Mouse (Mus musculus): ENCODE data around the gene Dhx34. TPM values are rescaled to one million over a fixed set of nuclear protein-coding genes. Genes with fewer than 3 reads are reported as not detected.

Gene Dhx34
- polyA plus RNA-seq, 1 experiment from 2014 or later, result 10.5 TPM

DNA sequence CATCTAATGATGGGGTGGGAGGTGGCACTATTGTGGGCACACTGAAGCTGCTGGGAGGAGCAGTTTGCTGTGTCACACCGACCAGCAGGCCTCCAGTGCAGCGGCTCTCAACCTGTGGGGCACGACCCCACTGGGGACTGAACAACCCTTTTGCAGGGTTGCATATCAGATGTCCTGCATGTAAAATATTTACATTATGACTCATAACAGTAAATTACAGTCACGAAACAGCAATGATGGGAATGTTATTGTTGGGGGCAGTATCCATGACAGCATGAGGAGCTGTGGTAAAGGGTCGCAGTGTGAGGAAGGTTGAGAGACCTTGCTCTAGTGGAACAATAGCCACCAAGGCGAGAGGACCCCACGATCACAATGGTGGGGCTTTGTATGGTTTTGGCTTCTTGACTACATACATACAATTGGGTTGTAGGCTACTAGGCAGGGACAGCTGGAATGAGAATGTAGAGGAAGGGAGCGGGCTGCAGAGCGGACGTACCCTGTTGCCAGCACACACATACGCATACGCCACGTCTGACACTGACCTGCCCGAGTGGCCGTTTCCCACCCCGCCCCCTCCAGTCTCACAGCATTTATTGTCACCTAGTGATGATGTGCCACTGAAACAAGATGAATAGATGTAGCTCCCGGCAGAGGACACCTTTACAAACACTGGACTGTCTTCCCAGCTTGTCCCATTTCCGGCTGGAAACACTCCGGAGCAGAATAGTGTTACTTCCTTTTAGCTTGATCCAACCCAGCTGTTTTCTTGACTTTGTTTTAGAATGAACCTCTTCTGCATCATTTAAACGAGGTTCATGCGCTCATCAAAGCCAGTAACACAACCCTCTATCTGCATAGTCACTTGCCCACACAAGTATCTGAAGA is 12.8 kb downstream of the Dhx34 start:
- Histone ChIP-seq H3K9ac (no peak overlapping the region), H3K27me3 (replicated peaks) (no peaks in the 10 kb centered on the region), H3K36me3 (peaks cover 91% of the 10 kb centered on the region), H3K27ac (replicated peaks) (no peak overlapping the region), H3K4me1 (no peaks in the 10 kb centered on the region), H3K4me2 (no peak overlapping the region), H3K9me3 (no peaks in the 10 kb centered on the region), H3K4me3 (no peak overlapping the region)
- WGBS, result 79% methylated on average over 21 of the region's 21 CpGs
- ATAC-seq (ENCODE audit: extremely low read depth, insufficient number of reproducible peaks, low FRiP score, low TSS enrichment), result no peak

DNA sequence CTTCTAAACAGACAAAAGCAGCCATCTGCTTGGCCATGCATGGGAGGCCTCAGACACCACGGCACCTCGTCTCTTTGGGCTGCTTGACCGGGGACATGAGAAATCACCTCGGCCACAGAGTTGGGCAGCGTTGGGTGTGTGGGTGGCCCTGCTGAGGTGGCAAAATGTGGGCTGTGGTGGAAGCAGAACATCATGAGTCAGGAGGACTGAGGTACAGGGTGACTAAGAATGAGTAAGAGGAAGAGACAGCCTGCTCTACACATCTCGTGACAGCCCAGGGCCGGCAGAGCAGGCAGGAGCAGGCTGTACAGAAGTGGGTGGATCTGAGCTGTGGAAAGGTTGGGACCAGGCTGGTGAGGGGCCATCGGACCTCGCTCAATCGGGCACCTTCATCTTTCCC is 14.3 kb downstream of the Dhx34 start:
- Histone ChIP-seq H3K4me2 (no peak overlapping the region), H3K9me3 (no peaks in the 10 kb centered on the region), H3K9ac (no peak overlapping the region), H3K27ac (replicated peaks) (no peak overlapping the region), H3K27me3 (replicated peaks) (no peaks in the 10 kb centered on the region), H3K4me1 (no peaks in the 10 kb centered on the region), H3K36me3 (peaks cover 91% of the 10 kb centered on the region), H3K4me3 (no peak overlapping the region)
- no peak for ATAC-seq (ENCODE audit: extremely low read depth, insufficient number of reproducible peaks, low FRiP score, low TSS enrichment)
- 86% methylated on average over 10 of the region's 10 CpGs for WGBS

DNA sequence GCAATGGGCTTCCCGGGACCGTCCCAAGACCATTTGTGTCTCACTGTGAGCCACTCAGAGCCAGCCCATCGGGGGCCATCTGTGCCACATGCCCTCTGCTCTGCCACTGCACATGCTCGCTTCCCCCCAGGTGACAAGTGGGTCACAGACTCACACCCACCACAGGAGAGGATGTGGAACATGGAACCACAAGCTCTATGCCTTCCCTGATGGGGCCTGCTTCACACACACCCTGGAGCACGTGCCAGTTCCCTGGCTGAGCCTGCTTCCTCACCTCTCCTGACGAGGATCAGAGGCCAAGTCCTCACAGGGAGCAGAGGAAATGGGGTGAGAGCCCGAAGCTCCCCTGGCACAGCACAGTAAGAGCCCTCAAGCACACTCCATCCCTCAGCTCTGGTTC is 14.8 kb downstream of the Dhx34 start:
- Histone ChIP-seq H3K9ac (no peak overlapping the region), H3K4me3 (no peak overlapping the region), H3K36me3 (peaks cover 92% of the 10 kb centered on the region), H3K9me3 (no peaks in the 10 kb centered on the region), H3K4me1 (no peaks in the 10 kb centered on the region), H3K27me3 (replicated peaks) (no peaks in the 10 kb centered on the region), H3K27ac (replicated peaks) (no peak overlapping the region), H3K4me2 (no peak overlapping the region)
- no peak for ATAC-seq (ENCODE audit: extremely low read depth, insufficient number of reproducible peaks, low FRiP score, low TSS enrichment)
- 77% methylated on average over 7 of the region's 7 CpGs for WGBS

DNA sequence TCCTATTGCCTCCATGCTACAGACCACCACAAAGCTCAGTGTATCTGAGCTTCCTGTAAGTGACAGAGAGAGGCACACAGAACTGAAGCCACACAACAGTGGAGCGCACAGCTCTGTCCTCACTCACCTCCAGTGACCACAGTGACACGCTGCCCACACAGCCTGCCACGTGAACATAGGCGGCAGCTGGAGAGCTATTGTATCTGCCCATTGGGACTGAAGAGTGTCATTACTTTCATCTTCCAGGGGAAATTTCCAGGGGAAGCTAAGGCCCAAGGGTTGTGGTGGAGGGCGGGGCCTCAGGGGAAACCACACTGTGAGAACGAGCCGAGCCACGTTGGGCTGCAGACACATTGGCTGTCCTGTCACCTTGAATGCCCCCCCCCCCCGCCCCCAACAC is 17.0 kb downstream of the Dhx34 start:
- peaks cover 92% of the 10 kb centered on the region for H3K36me3 ChIP-seq
- 72% methylated on average over 9 of the region's 9 CpGs for WGBS
- H3K27ac ChIP-seq (replicated peaks), result no peak overlapping the region
- ATAC-seq (ENCODE audit: extremely low read depth, insufficient number of reproducible peaks, low FRiP score, low TSS enrichment), result no peak
- H3K4me2 ChIP-seq, result no peak overlapping the region
- no peak overlapping the region for H3K4me3 ChIP-seq
- no peak overlapping the region for H3K9ac ChIP-seq
- no peaks in the 10 kb centered on the region for H3K9me3 ChIP-seq
- no peaks in the 10 kb centered on the region for H3K27me3 ChIP-seq (replicated peaks)
- H3K4me1 ChIP-seq, result no peaks in the 10 kb centered on the region

DNA sequence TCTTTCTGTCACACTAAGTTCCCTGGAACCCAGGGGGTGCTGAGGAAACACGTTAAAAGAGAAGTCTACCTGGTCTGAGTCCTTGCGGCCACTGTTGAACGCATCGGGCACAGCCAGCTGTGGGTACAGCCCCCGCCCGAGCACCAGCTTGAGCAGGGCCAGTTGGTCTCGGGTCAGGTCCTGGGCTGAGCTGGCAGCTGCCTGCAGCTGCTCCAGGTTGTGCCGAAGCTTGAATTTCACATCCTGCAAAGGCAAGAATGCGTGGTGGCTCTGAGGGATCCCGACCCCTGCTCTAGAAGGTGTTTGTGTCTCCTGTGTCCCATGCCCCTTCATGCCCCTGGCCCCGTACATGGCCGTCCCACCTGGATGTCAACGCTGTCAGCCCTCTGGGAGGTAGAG is 18.3 kb downstream of the Dhx34 start:
- Histone ChIP-seq H3K27ac (replicated peaks) (no peak overlapping the region), H3K36me3 (peaks cover 92% of the 10 kb centered on the region), H3K4me2 (no peak overlapping the region), H3K4me3 (no peak overlapping the region), H3K9me3 (no peaks in the 10 kb centered on the region), H3K9ac (no peak overlapping the region), H3K4me1 (no peaks in the 10 kb centered on the region), H3K27me3 (replicated peaks) (no peaks in the 10 kb centered on the region)
- ATAC-seq (ENCODE audit: extremely low read depth, insufficient number of reproducible peaks, low FRiP score, low TSS enrichment), result no peak
- 88% methylated on average over 13 of the region's 13 CpGs for WGBS

DNA sequence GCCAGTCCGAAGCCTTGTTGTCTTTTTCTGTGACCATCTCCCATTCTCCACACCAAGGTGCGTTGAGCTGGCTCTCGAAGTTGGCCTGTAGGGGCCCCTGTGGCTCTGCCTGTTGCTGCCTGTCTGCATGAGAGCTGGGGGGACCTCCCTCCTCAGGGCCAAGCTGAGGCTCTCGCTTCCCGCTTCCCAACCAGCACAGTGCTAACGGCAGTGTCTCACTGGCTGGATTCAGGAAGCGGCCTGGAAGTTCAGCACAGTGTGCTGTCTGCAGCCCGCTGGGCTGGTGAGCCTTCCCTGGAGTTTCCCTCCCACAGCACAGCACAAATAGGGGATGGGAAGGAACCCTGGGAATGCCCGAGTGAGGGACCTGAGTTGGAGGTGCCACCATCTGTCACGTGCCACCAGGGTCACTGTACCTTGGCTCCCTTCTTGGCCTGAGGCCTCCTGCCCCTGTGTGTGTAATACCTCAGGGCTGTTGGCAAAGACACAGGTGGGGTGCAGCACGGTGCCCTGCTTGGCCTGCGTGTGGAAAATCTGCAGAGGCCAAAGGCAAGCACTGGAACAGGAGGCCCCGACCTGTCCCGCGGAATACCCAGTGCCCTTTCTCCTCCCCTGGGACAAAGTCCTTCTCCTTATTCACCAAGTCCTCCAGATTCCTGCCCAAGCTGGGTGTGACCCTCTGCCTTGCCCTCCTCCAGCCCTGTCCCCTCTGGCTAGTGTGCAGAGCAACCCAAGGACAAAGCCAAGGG is 18.9 kb downstream of the Dhx34 start:
- Histone ChIP-seq H3K4me2 (no peak overlapping the region), H3K27ac (replicated peaks) (no peak overlapping the region), H3K27me3 (replicated peaks) (no peaks in the 10 kb centered on the region), H3K36me3 (peaks cover 95% of the 10 kb centered on the region), H3K4me1 (no peaks in the 10 kb centered on the region), H3K9ac (no peak overlapping the region), H3K4me3 (no peak overlapping the region), H3K9me3 (no peaks in the 10 kb centered on the region)
- ATAC-seq (ENCODE audit: extremely low read depth, insufficient number of reproducible peaks, low FRiP score, low TSS enrichment), result no peak
- whole genome bisulfite sequencing, result 74% methylated on average over 15 of the region's 15 CpGs

DNA sequence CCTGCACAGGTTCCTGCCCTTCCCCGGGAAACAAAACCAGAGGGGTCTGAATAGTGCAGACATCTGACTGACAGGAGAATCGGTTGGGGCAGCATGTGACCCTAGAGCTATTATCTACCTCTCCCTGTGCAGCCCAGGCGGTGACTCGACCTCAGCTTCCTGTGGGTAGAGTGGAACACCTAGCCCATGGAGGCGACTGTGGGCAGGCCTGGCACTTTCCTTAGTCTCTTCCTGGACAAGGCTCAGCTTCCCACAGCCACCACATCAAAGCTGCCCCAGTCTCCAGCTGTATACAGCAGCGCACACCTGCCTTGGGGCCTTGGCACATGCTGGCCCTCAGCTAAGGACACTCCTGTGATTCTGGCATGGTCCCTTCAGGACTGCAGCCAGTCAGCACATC is 20.7 kb downstream of the Dhx34 start:
- Histone ChIP-seq H3K4me1 (no peaks in the 10 kb centered on the region), H3K36me3 (peaks cover 99% of the 10 kb centered on the region), H3K27ac (replicated peaks) (no peak overlapping the region), H3K27me3 (replicated peaks) (no peaks in the 10 kb centered on the region), H3K9me3 (no peaks in the 10 kb centered on the region), H3K9ac (no peak overlapping the region), H3K4me3 (no peak overlapping the region), H3K4me2 (no peak overlapping the region)
- 85% methylated on average over 6 of the region's 6 CpGs for whole genome bisulfite sequencing
- ATAC-seq (ENCODE audit: extremely low read depth, insufficient number of reproducible peaks, low FRiP score, low TSS enrichment), result no peak

DNA sequence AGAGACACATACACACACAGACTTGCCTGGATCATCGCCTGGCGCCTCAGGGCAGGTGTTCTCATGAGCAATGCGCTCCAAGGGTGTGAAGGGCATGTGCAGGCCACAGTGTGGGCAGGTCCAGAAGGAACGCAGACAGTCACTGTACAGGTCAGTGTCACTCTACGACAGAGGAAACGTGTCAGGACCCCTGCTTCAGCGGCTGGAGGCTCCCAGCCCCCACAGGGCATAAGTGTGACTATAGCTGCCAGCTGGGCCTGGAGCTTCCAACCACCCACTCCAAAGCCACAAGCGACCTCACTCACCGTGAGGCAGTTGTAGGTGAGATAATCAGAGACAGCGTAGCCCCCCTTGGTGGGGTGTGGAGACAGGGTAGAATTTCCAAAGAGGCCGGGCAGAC is 23.3 kb downstream of the Dhx34 start:
- 75% methylated on average over 11 of the region's 11 CpGs for WGBS
- no peak overlapping the region for H3K27ac ChIP-seq (replicated peaks)
- no peak overlapping the region for H3K4me3 ChIP-seq
- H3K9me3 ChIP-seq, result no peaks in the 10 kb centered on the region
- no peak overlapping the region for H3K9ac ChIP-seq
- H3K4me1 ChIP-seq, result no peaks in the 10 kb centered on the region
- H3K27me3 ChIP-seq (replicated peaks), result no peaks in the 10 kb centered on the region
- peaks cover 81% of the 10 kb centered on the region for H3K36me3 ChIP-seq
- no peak overlapping the region for H3K4me2 ChIP-seq
- ATAC-seq (ENCODE audit: extremely low read depth, insufficient number of reproducible peaks, low FRiP score, low TSS enrichment), result no peak

DNA sequence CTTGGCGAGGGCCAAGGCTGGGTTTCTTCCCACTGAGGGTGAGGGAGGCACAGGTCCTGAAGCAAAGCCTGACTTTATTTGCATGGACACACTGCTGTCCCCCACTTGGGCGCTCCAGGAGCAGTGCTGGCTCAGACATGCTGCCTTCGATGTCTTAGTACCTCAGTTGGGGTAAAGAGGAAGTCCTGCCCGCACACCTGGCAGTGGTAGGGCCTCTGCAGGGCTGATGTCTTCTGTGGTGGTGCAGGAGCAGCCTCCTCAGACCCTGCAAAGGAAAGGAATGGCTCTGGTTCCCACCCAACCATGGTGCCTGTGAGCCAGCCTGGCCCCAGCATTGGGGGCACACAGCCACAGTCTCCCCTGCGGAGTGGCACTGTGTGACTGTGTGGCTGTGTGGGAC is 24.7 kb downstream of the Dhx34 start:
- ATAC-seq (ENCODE audit: extremely low read depth, insufficient number of reproducible peaks, low FRiP score, low TSS enrichment), result no peak
- Histone ChIP-seq H3K9ac (no peak overlapping the region), H3K36me3 (peaks cover 67% of the 10 kb centered on the region), H3K27me3 (replicated peaks) (no peaks in the 10 kb centered on the region), H3K4me1 (no peaks in the 10 kb centered on the region), H3K9me3 (no peaks in the 10 kb centered on the region), H3K27ac (replicated peaks) (no peak overlapping the region), H3K4me2 (no peak overlapping the region), H3K4me3 (no peak overlapping the region)
- 59% methylated on average over 5 of the region's 5 CpGs for WGBS

DNA sequence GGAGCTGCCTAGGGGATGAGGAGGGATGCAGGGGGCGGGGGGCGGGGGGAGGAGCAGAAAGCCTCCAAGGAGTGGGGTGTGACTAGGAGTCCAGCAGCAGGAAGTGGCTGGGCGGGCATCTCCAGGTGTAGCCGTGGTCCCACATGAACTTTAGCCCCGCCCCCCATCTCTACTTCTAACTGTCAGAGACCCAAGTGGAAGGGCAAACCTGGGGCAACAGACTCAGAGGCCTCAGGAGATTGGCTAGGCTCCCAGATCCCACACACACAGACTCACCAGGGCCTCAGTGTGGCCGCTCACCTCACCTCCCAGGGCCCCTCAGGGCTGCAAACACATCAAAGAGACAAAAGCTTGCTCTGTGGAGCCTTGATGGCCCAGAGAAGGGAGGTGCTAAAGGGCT is 25.2 kb downstream of the Dhx34 start:
- Histone ChIP-seq H3K36me3 (peaks cover 61% of the 10 kb centered on the region), H3K9ac (no peak overlapping the region), H3K27me3 (replicated peaks) (0 out of 2 replicates have a peak, but pooled peaks cover under 1% of the 10 kb centered on the region), H3K4me3 (no peak overlapping the region), H3K27ac (replicated peaks) (no peak overlapping the region), H3K4me1 (no peaks in the 10 kb centered on the region), H3K9me3 (no peaks in the 10 kb centered on the region), H3K4me2 (no peak overlapping the region)
- WGBS, result 57% methylated on average over 6 of the region's 6 CpGs
- ATAC-seq (ENCODE audit: extremely low read depth, insufficient number of reproducible peaks, low FRiP score, low TSS enrichment), result no peak

DNA sequence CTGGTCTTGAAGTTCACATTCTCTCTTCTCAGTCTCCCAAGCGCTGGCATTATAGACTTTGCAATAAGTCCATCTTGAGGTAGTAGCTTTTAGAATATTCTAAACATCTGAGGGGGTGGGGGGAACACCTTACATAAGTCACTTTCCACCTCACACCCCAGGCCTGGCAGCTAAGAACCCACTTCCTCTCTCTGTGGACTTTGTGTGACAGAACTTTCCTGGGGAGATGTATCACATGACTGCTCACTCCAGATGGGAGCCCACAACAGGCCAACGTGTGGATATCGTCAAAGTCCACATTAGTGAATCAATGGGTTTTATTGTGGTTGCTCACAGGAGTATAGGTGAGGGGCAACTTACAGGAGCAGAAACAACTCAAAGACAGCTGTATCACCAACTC is 28.1 kb downstream of the Dhx34 start:
- WGBS, result 55% methylated on average over 3 of the region's 3 CpGs
- no peak overlapping the region for H3K4me3 ChIP-seq
- ATAC-seq (ENCODE audit: extremely low read depth, insufficient number of reproducible peaks, low FRiP score, low TSS enrichment), result no peak

More for the DNA sequence above, 28.1 kb downstream of the Dhx34 start:
- Histone ChIP-seq H3K9ac (no peak overlapping the region), H3K36me3 (peaks cover 33% of the 10 kb centered on the region), H3K4me1 (0 out of 2 replicates have a peak, but pooled peaks cover 4% of the 10 kb centered on the region), H3K27ac (replicated peaks) (no peak overlapping the region), H3K9me3 (no peaks in the 10 kb centered on the region), H3K27me3 (replicated peaks) (peaks cover 13% of the 10 kb centered on the region; the same call in 1 of the 2 replicates), H3K4me2 (no peak overlapping the region)
